Mouse (Mus musculus) neural tube, embryonic 14.5 days (tissue): ENCODE data around the gene Ccdc6. TPM values are rescaled to one million over a fixed set of nuclear protein-coding genes. Genes with fewer than 3 reads are reported as not detected.

Experiments used
- ATAC-seq: fragments of 200-750 bp; cut with Nextera tagmentation; 2 replicates; pipeline ENCODE4 v1.8.0; 2017; ENCODE audit warnings: low read depth, mild to moderate bottlenecking, moderate TSS enrichment, moderate library complexity
- H3K27ac ChIP-seq: fragments of 300-500 bp; sonication (generic); 2 replicates; pipeline ENCODE4 v1.5.1; 2014; ENCODE audit warnings: low read depth, mild to moderate bottlenecking, control low read depth, low read length, moderate library complexity, mixed read lengths
- H3K27me3 ChIP-seq: fragments of 300-500 bp; sonication (generic); 2 replicates; pipeline ENCODE4 v1.6.1; 2014; ENCODE audit warnings: low read length; ENCODE audit not compliant: control insufficient read depth, insufficient read depth
- H3K36me3 ChIP-seq: fragments of 300-500 bp; sonication (generic); 2 replicates; pipeline ENCODE4 v1.6.1; 2014; ENCODE audit warnings: low read length, mixed read lengths; ENCODE audit not compliant: control insufficient read depth, insufficient read depth
- H3K4me1 ChIP-seq: fragments of 300-500 bp; sonication (generic); 2 replicates; pipeline ENCODE4 v1.6.1; 2014; ENCODE audit warnings: low read length; ENCODE audit not compliant: control insufficient read depth, insufficient read depth
- H3K4me2 ChIP-seq: fragments of 300-500 bp; sonication (generic); 2 replicates; pipeline ENCODE4 v1.6.1; 2014; ENCODE audit warnings: mild to moderate bottlenecking, low read depth, low read length, control low read depth
- H3K4me3 ChIP-seq: fragments of 300-500 bp; sonication (generic); 2 replicates; pipeline ENCODE4 v1.5.1; 2014; ENCODE audit warnings: low read depth, low read length, control low read depth, mixed read lengths
- H3K9ac ChIP-seq: fragments of 300-500 bp; sonication (generic); replicated peaks from 2 replicates; pipeline ENCODE4 v1.6.1; 2014; ENCODE audit warnings: low read depth, mild to moderate bottlenecking, control low read depth, low read length, mixed read lengths
- H3K9me3 ChIP-seq: fragments of 300-500 bp; sonication (generic); 2 replicates; pipeline ENCODE4 v1.6.1; 2016; ENCODE audit warnings: low read length; ENCODE audit not compliant: control insufficient read depth
- WGBS: fragments of 180-500 bp; shearing (Covaris S2); extraction: QIAGEN DNeasy Blood & Tissue Kit; methylation state at CpG from one replicate; pipeline ENCODE4 v1.1.7; 2014; 5-methylcytosine and 5-hydroxymethylcytosine counted together
- polyA plus RNA-seq: library from polyadenylated mRNA; unstranded; fragments of >200 nt; fragmentation: Nextera tagmentation; extraction: Ambion mirVana; gene quantifications from 2 replicates; pipeline ENCODE4 v1.2.1, GENCODE M21; 2014

Gene Ccdc6
- polyA plus RNA-seq, 1 experiment from 2014 or later = 43.6 TPM

DNA sequence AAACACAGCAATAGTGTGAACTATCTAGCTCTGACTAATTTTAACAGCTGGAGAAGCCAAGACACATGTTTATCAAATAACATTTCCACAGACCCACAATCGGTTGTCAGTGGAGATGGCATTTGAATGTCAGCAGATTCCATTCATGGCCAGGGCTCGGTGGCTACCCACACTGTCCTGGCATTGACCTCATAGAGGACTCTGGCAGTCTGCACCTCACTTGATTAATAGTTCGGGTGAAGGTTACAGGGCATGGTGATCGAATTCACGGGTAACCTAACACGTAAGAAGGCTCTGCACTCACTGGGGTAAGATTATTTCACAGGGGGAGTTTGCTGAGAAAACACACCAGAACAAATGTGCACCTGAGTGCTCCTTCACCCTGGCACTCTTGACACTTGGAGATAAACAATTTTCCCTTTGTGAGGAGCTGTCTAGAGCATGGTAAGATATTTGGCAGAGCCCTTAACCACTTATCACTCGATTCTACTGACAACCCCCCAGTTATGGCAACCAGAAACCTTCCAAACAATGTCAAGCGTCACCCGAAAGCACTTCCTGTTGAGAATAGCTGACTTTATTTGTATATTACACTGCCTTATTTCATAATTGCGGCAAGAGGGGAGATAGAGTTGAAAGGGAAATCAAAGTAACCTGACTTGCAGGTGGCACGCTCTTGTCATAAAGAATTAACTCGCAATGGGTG lies 11.5 kb upstream of the Ccdc6 start:
- Histone ChIP-seq H3K4me3 (no peak overlapping the region), H3K9me3 (no peaks in the 10 kb centered on the region)
- WGBS = 84% methylated on average over 12 of the region's 12 CpGs

DNA sequence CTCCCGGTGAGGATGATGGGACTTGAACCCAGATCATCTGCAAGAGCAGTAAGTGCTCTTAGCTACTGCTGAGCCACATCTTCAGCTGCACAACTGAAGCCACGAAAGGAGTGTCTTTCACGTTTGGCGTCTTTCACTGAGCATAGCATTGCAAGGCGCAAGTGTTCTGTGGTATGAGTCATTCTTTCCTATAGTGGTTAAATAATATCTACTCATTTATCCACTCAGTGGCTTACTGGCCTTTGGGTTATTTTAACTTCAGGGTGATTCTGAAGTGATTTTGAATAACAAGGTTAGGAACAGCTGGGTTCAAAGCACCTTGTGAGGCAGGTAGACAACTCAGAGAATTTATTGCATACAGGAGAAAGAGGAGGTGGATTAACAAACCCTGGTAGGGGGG lies 8.1 kb upstream of the Ccdc6 start:
- Histone ChIP-seq H3K27me3 (no peaks in the 10 kb centered on the region), H3K9ac (no peak overlapping the region), H3K27ac (no peak overlapping the region), H3K9me3 (no peaks in the 10 kb centered on the region), H3K4me2 (no peak overlapping the region), H3K4me1 (no peaks in the 10 kb centered on the region), H3K36me3 (no peaks in the 10 kb centered on the region), H3K4me3 (no peak overlapping the region)
- 94% methylated on average over 5 of the region's 5 CpGs for WGBS
- no peak for ATAC-seq

More for the DNA sequence above, 11.5 kb upstream of the Ccdc6 start:
- Histone ChIP-seq H3K4me1 (no peaks in the 10 kb centered on the region), H3K36me3 (no peaks in the 10 kb centered on the region), H3K9ac (no peak overlapping the region), H3K27ac (no peak overlapping the region), H3K27me3 (no peaks in the 10 kb centered on the region), H3K4me2 (no peak overlapping the region)
- no peak for ATAC-seq

DNA sequence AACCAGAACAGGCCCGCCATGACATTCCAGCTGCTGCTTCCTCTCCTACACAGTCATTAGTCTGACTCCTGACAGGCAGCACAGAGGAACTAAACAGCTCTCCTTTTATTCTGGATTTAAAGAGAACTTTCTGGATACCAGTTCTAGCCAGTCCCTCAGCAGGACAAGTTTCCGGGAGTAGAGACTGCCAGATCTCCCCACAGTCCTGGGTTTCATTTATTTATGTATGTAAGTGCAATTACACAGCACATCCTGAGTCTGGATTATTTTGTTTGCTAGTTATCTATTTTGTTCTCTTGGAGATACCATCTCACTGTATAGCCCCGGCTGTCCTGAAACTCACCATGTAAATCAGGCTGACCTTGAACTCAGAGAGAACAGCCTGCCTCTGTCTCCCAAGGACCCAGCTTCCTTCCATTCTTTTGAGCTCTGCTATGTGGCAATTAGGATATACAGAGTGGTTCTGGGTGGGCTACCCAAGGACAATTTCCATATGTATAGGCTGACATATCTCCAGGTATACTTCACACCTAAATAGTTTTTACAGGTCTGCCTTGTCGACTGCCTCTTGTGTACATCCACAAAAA lies 5.0 kb upstream of the Ccdc6 start:
- 72% methylated on average over 4 of the region's 4 CpGs for WGBS
- no peaks in the 10 kb centered on the region for H3K9me3 ChIP-seq
- no peak for ATAC-seq
- no peaks in the 10 kb centered on the region for H3K36me3 ChIP-seq
- H3K9ac ChIP-seq = no peak overlapping the region
- H3K4me1 ChIP-seq = no peaks in the 10 kb centered on the region
- no peak overlapping the region for H3K27ac ChIP-seq
- no peak overlapping the region for H3K4me3 ChIP-seq
- H3K27me3 ChIP-seq = no peaks in the 10 kb centered on the region
- H3K4me2 ChIP-seq = no peak overlapping the region

DNA sequence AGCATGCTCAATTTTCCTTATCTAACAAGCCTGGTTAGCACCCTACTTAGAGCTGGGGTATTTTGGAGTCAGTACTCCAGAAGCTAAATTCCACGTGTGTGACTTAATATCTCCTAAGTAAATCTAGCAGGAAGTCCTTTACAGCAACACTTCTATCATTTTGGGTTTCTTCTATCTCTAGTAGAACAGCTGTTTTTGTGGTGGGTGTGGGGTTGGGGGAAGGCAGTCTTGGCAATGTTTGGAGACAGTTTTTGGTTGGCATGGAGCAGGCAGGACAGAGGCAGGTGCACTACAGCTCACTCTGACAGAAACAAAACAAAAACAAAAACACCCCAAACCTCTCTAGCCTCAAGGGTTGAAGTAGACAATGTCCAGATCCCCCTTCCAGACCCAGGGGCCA lies 3.1 kb upstream of the Ccdc6 start:
- H3K4me3 ChIP-seq = no peak overlapping the region
- no peak overlapping the region for H3K4me2 ChIP-seq
- no peaks in the 10 kb centered on the region for H3K27me3 ChIP-seq
- H3K9me3 ChIP-seq = no peaks in the 10 kb centered on the region
- no peak overlapping the region for H3K9ac ChIP-seq
- WGBS = 55% methylated on average over 1 of the region's 1 CpGs
- ATAC-seq = no peak
- peaks cover 2% of the 10 kb centered on the region; the same call in 1 of the 2 replicates for H3K4me1 ChIP-seq
- no peaks in the 10 kb centered on the region for H3K36me3 ChIP-seq
- no peak overlapping the region for H3K27ac ChIP-seq

DNA sequence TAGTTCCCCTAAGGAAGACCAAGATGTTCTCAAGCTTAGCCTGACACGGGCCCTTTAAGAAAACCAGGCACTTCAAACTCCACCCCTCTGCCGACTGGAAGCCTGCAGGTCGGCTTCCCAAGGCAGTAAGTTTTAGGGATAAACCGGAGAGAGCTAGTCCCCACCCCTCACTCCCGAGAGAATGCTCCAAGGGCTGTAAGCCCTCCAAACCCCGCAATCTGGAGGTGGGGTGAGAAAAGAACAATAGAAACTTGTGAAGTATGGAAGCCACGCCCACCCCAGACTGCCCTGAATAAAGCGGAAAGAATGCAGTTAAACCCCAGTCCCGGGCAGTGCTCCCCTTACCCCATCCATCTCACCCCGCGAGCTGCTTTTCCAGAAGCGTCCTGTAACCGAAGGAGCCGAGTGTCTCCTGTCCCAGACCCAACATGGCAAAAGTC lies 1.9 kb upstream of the Ccdc6 start:
- Histone ChIP-seq H3K4me2 (peak overlapping the region; percentile 51), H3K36me3 (no peaks in the 10 kb centered on the region), H3K9ac (no peak overlapping the region; the same call in 1 of the 2 replicates), H3K27me3 (no peaks in the 10 kb centered on the region), H3K9me3 (no peaks in the 10 kb centered on the region), H3K4me3 (peak overlapping the region; percentile 37), H3K27ac (0 out of 2 replicates have a peak overlapping the region, but pooled peaks have one; percentile 35), H3K4me1 (peaks cover 14% of the 10 kb centered on the region)
- under 1% methylated on average over 14 of the region's 14 CpGs for WGBS
- ATAC-seq = no peak

DNA sequence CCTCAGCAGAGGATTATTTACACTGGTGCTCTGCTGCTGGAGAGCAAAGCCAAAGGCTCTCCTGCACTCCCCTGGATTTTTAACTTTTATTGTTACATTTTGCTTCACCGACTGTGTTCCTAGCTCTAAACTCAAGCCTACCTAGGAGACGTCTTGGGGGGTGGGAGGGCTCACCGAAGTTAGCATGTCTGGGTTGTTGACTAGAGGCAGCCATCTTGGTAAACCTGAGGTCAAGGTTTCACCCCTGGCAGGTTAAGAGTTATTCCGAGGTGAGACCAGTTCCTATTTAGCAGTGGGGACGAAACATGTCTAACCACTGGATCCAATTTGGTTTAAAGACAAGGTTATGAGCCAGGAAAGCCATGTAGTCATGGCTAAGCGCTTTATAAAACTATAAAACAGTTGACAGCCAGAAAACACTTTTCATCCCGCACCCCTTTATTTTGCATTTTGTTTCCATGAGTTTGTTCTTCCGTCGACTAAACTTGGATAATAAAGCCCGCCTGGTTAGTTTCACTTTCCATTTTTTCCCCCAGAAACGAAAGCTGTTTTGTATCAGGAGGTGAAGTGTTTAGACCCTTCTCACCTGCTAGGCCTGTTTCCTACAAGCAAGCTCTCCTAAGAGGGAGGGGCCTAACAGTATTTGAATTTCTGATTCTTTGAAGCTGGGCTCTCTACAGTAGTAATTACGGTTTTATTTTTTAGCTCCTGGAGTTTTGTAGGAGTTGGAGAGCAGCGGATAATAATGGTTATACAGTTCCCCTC lies 1.2 kb upstream of the Ccdc6 start:
- peak overlapping the region; percentile 88; the same call in 1 of the 2 replicates for H3K4me3 ChIP-seq
- H3K27ac ChIP-seq = no peak overlapping the region
- H3K9ac ChIP-seq = no peak overlapping the region
- H3K27me3 ChIP-seq = no peaks in the 10 kb centered on the region
- peaks cover 15% of the 10 kb centered on the region for H3K4me1 ChIP-seq
- no peak for ATAC-seq
- H3K36me3 ChIP-seq = no peaks in the 10 kb centered on the region
- whole genome bisulfite sequencing = 16% methylated on average over 13 of the region's 13 CpGs
- peak overlapping the region; percentile 51 for H3K4me2 ChIP-seq
- no peaks in the 10 kb centered on the region for H3K9me3 ChIP-seq

DNA sequence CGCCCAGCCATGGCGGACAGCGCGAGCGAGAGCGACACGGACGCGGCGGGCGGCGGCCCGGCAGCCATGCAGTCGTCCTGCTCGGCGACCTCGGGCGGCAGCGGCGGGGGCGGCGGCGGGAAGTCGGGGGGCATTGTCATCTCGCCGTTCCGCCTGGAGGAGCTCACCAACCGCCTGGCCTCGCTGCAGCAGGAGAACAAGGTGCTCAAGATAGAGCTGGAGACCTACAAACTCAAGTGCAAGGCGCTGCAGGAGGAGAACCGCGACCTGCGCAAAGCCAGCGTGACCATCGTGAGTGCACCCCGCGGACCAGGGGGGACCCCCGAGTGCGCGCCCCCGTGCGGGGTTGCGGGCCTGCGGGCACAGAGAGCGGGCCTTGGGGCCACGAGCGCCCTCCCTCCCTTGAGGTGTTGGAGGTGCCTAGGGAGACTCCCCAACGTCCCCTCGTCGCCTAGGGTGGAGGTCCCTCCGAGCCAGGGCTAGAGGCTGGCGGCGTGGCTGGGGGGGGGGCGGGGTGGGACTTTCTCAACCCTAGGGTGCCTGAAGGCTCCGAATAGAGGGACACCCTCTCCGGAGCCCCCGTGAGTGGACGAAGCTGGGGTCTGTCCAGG lies 475 bp downstream of the Ccdc6 start:
- ATAC-seq = peak; percentile 21
- WGBS = 0% methylated on average over 50 of the region's 58 CpGs
- H3K27me3 ChIP-seq = no peaks in the 10 kb centered on the region
- peak overlapping the region; percentile 84 for H3K4me2 ChIP-seq
- peaks cover 15% of the 10 kb centered on the region for H3K4me1 ChIP-seq
- no peaks in the 10 kb centered on the region for H3K36me3 ChIP-seq
- H3K9ac ChIP-seq = peak overlapping the region; percentile 92
- H3K27ac ChIP-seq = peak overlapping the region; percentile 80
- H3K9me3 ChIP-seq = no peaks in the 10 kb centered on the region
- H3K4me3 ChIP-seq = peak overlapping the region; percentile 88

DNA sequence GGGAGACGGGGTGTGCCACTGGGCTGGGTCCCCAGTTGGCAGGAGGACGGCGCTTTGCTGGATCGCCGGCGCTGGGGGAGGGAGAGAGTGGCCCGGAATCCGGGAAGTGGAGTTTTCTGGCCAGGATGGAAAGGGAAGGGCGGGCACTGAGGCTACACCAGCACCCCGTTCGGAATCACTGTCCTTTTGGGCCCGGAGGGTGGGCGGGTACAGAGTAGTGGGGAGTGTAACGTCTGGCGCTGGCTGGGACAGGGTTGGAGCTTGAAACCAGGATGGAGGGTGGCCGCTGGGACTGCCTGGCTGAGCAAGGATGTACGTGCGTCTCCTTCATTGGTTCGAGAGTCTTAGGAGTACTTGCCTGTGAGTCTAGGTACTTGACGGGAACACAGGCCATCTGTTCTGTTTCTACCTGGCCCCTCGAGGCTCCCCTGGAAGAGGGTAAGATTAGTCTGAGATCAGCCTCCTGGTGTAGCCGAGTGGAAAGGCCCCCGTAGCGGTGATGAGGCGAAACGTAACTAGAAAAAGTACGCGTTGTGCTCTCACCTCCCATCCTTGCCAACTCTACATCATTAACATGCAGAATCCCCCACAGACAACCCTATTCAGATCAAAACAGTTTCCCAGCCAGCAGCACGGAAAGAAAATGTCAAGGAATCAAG lies 1.1 kb downstream of the Ccdc6 start:
- no peaks in the 10 kb centered on the region for H3K36me3 ChIP-seq
- peak overlapping the region; percentile 92 for H3K9ac ChIP-seq
- H3K9me3 ChIP-seq = no peaks in the 10 kb centered on the region
- peak overlapping the region; percentile 80 for H3K27ac ChIP-seq
- H3K27me3 ChIP-seq = no peaks in the 10 kb centered on the region
- peak overlapping the region; percentile 88 for H3K4me3 ChIP-seq
- peaks cover 15% of the 10 kb centered on the region for H3K4me1 ChIP-seq
- peak overlapping the region; percentile 84 for H3K4me2 ChIP-seq
- under 1% methylated on average over 29 of the region's 29 CpGs for WGBS
- ATAC-seq = peak; percentile 56
